Mouse (Mus musculus): ENCODE data around the gene Colgalt2.

GRCm38 (mm10) chr1:152384589-152384988 lies 15.0 kb upstream of the Colgalt2 start:
- TF ChIP-seq CTCF (IDR thresholded peaks at IDR 0.05; ENCODE audit: low read depth), result no peak
- no peak for TF ChIP-seq EP300 (IDR thresholded peaks at IDR 0.05; ENCODE audit: low read depth)
